Mouse (Mus musculus) kidney, embryonic 15.5 days (tissue): ENCODE measurements around the gene Tmem26. TPM values are rescaled to one million over a fixed set of nuclear protein-coding genes. Genes with fewer than 3 reads are reported as not detected.

Experiments
- ATAC-seq: fragments of 200-750 bp; cut with Nextera tagmentation; replicated peaks from 2 replicates; pipeline ENCODE4 v1.8.0; 2017; ENCODE audit warnings: moderate TSS enrichment; ENCODE audit not compliant: low FRiP score
- H3K27ac ChIP-seq: fragments of 300-500 bp; sonication (generic); 2 replicates; pipeline ENCODE4 v1.5.1; 2015; ENCODE audit warnings: mild to moderate bottlenecking, inconsistent platforms
- H3K27me3 ChIP-seq: fragments of 300-500 bp; sonication (generic); 2 replicates; pipeline ENCODE4 v1.6.1; 2015; ENCODE audit warnings: inconsistent platforms
- H3K36me3 ChIP-seq: fragments of 300-500 bp; sonication (generic); 2 replicates; pipeline ENCODE4 v1.6.1; 2015; ENCODE audit warnings: inconsistent platforms
- H3K4me1 ChIP-seq: fragments of 300-500 bp; sonication (generic); 2 replicates; pipeline ENCODE4 v1.6.1; 2015; ENCODE audit warnings: inconsistent platforms
- H3K4me2 ChIP-seq: fragments of 300-500 bp; sonication (generic); 2 replicates; pipeline ENCODE4 v1.6.1; 2015; ENCODE audit warnings: moderate library complexity, mild to moderate bottlenecking, inconsistent platforms
- H3K4me3 ChIP-seq: fragments of 300-500 bp; sonication (generic); replicated peaks from 2 replicates; pipeline ENCODE4 v1.5.1; 2015; ENCODE audit warnings: mild to moderate bottlenecking, inconsistent platforms
- H3K9ac ChIP-seq: fragments of 300-500 bp; sonication (generic); 2 replicates; pipeline ENCODE4 v1.6.1; 2015; ENCODE audit warnings: mild to moderate bottlenecking, inconsistent platforms
- H3K9me3 ChIP-seq: fragments of 300-500 bp; sonication (generic); replicated peaks from 2 replicates; pipeline ENCODE4 v1.6.1; 2016; ENCODE audit warnings: inconsistent platforms
- WGBS: fragments of 180-500 bp; shearing (Covaris S2); methylation state at CpG from one replicate; pipeline ENCODE4 v1.1.7; 2015; ENCODE audit warnings: mixed read lengths; 5-methylcytosine and 5-hydroxymethylcytosine counted together
- polyA plus RNA-seq: library from polyadenylated mRNA; unstranded; fragments of >200 nt; fragmentation: Nextera tagmentation; extraction: Ambion mirVana; gene quantifications from 2 replicates; pipeline ENCODE4 v1.2.1, GENCODE M21; 2015

Gene Tmem26
- polyA plus RNA-seq, 1 experiment from 2014 or later: 7.6 TPM

GRCm38 (mm10) chr10:68824519-68824918 is 101.1 kb downstream of the Tmem26 start:
- no peak overlapping the region for H3K4me3 ChIP-seq
- H3K4me1 ChIP-seq: no peaks in the 10 kb centered on the region
- no peak for ATAC-seq
- no peak overlapping the region for H3K4me2 ChIP-seq
- no peaks in the 10 kb centered on the region for H3K36me3 ChIP-seq
- WGBS: 84% methylated on average over 4 of the region's 4 CpGs
- H3K27me3 ChIP-seq: no peaks in the 10 kb centered on the region
- H3K9me3 ChIP-seq: no peaks in the 10 kb centered on the region
- H3K9ac ChIP-seq: no peak overlapping the region
- no peak overlapping the region for H3K27ac ChIP-seq

Other genes with a start within 250 kb of the Tmem26 start
- gene Cabcoco1, start 181.8 kb upstream of the Tmem26 start, polyA plus RNA-seq: 6.4 and 7.1 TPM in 2 replicates